In the genomic region with DNA sequence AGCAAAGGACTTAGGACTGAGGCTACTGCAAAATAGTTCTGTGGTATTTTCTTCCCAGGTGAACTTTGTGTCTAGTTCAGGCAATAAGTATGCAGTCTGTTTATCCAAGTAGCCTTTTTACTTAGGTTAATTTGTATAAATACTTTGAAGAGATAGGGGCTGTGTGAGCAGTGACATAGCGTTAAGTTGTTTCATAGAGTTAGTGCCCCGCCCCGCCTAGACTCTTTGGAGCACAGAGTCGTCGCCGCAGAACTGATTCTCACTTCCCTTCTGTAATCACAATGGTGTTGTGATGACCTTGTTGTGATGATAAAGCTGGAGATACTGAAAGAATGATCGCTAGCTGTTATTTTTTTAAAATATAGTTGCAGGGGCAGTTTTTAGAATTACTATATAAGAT, we compare ENCODE assay signal across 24 mouse cellular contexts.
"Had no signal": no experiment of that assay in that cellular context is flagged by ENCODE, and none has a peak within 500 bp of the region (broad histone marks: within the 10 kb centered on the region; RNA-seq: fewer than 3 reads in every experiment).

No protein-coding gene starts in this region.

- H3K27ac ChIP-seq: heart, adult 2 months; heart, embryonic 13.5 days; heart, embryonic 15.5 days; hindbrain, embryonic 13.5 days; hindbrain, embryonic 15.5 days; hindbrain, postnatal 0 days; kidney, embryonic 15.5 days; kidney, postnatal 0 days; limb, embryonic 10.5 days; limb, embryonic 12.5 days; liver, embryonic 13.5 days had no signal

- DNase-seq: gastrocnemius, postnatal 14 days; gastrocnemius, postnatal 36 days; heart, adult 11 months; heart, adult 2 months; heart, postnatal 14 days; heart, postnatal 36 days; kidney, adult 11 months; kidney, adult 2 months; kidney, adult 9 months; kidney, postnatal 14 days; kidney, postnatal 36 days; layer of hippocampus, adult 9-11 months; layer of hippocampus, postnatal 36 days; liver; liver, embryonic 13.5 days had no signal

- H3K4me3 ChIP-seq: heart, adult 2 months; heart, embryonic 13.5 days; heart, embryonic 15.5 days; hindbrain, embryonic 13.5 days; hindbrain, embryonic 15.5 days; kidney, embryonic 15.5 days; limb, embryonic 10.5 days; limb, embryonic 12.5 days; liver, embryonic 13.5 days had no signal

- H3K27me3 ChIP-seq: heart, embryonic 13.5 days; heart, embryonic 15.5 days; hindbrain, embryonic 13.5 days; hindbrain, embryonic 15.5 days; kidney, embryonic 15.5 days; limb, embryonic 12.5 days; liver, embryonic 13.5 days had no signal

- H3K9me3 ChIP-seq: heart, embryonic 13.5 days; heart, embryonic 15.5 days; hindbrain, embryonic 13.5 days; hindbrain, embryonic 15.5 days; kidney, embryonic 15.5 days; limb, embryonic 10.5 days; limb, embryonic 12.5 days; liver, embryonic 13.5 days had no signal

- H3K9ac ChIP-seq: heart, embryonic 13.5 days; heart, embryonic 15.5 days; hindbrain, embryonic 13.5 days; hindbrain, embryonic 15.5 days; kidney, embryonic 15.5 days; limb, embryonic 12.5 days; liver, embryonic 13.5 days had no signal

- H3K4me1 ChIP-seq: heart, embryonic 15.5 days; hindbrain, embryonic 13.5 days; hindbrain, embryonic 15.5 days; kidney, embryonic 15.5 days; limb, embryonic 10.5 days; limb, embryonic 12.5 days had no signal
